Mouse (Mus musculus) retina, embryonic 14.5 days (tissue): ENCODE measurements around the gene Rgs6.

ENCODE experiments used
- DNase-seq: peaks from one replicate; pipeline ENCODE4 v3.0.0-alpha.2; 2015; ENCODE audit warnings: low spot score

Rgs6 gene

GRCm38 (mm10) chr12:83204361-83204760 is 616.3 kb downstream of the Rgs6 start:
- DNase-seq: no peak

- DNase-seq: no peak
Measured at GRCm38 (mm10) chr12:83206866-83207265, 618.8 kb downstream of the Rgs6 start.

- DNase-seq: no peak
Measured at GRCm38 (mm10) chr12:83207481-83207880, 619.4 kb downstream of the Rgs6 start.

GRCm38 (mm10) chr12:83208011-83208410 is 619.9 kb downstream of the Rgs6 start:
- no peak for DNase-seq

GRCm38 (mm10) chr12:83208841-83209240 is 620.7 kb downstream of the Rgs6 start:
- DNase-seq: no peak

- no peak for DNase-seq
Measured at GRCm38 (mm10) chr12:83209461-83209860, 621.4 kb downstream of the Rgs6 start.

GRCm38 (mm10) chr12:83210294-83210693 is 622.2 kb downstream of the Rgs6 start:
- DNase-seq: no peak

GRCm38 (mm10) chr12:83210735-83211134 is 622.6 kb downstream of the Rgs6 start:
- DNase-seq: no peak

- no peak for DNase-seq
Measured at GRCm38 (mm10) chr12:83211146-83211822, 623.2 kb downstream of the Rgs6 start.
